Mouse (Mus musculus): ENCODE data around the gene Tex22. TPM values are rescaled to one million over a fixed set of nuclear protein-coding genes. Genes with fewer than 3 reads are reported as not detected.

Tex22 gene
- total RNA-seq, 2 experiments from 2014 or later: 0.27 TPM; not detected in 1

GRCm38 (mm10) chr12:113051628-113052403 is 22.5 kb upstream of the Tex22 start:
- no peak for DNase-seq
- intact Hi-C loops (cut with DNase I): no loop called here

- DNase-seq: no peak
- intact Hi-C loops (cut with DNase I): no loop called here
Observed at GRCm38 (mm10) chr12:113056089-113056488, 18.2 kb upstream of the Tex22 start.

- intact Hi-C loops (cut with DNase I): no loop called here
- no peak for DNase-seq
Observed at GRCm38 (mm10) chr12:113060178-113060577, 14.1 kb upstream of the Tex22 start.

GRCm38 (mm10) chr12:113061606-113062005 is 12.7 kb upstream of the Tex22 start:
- intact Hi-C loops (cut with DNase I): no loop called here
- DNase-seq: no peak

GRCm38 (mm10) chr12:113062201-113062600 is 12.1 kb upstream of the Tex22 start:
- DNase-seq: no peak
- intact Hi-C loops (cut with DNase I): no loop called here

GRCm38 (mm10) chr12:113063700-113064099 is 10.6 kb upstream of the Tex22 start:
- no peak for DNase-seq
- intact Hi-C loops (cut with DNase I): no loop called here

- intact Hi-C loops (cut with DNase I): no loop called here
- no peak for DNase-seq
Observed at GRCm38 (mm10) chr12:113068002-113068401, 6.3 kb upstream of the Tex22 start.

- DNase-seq: no peak
- intact Hi-C loops (cut with DNase I): no loop called here
Observed at GRCm38 (mm10) chr12:113069389-113069788, 4.9 kb upstream of the Tex22 start.

- no peak for DNase-seq
- intact Hi-C loops (cut with DNase I): loop anchor here (10.0 kb wide), 1 partner anchor 197 kb away; no protein-coding TSS in a partner anchor
Observed at GRCm38 (mm10) chr12:113071321-113071720, 3.0 kb upstream of the Tex22 start.

GRCm38 (mm10) chr12:113071827-113072226 is 2.5 kb upstream of the Tex22 start:
- intact Hi-C loops (cut with DNase I): loop anchor here (10.0 kb wide), 1 partner anchor 197 kb away; no protein-coding TSS in a partner anchor

GRCm38 (mm10) chr12:113073420-113074328 is 628 bp upstream of the Tex22 start:
- DNase-seq: peak in 1 of 2 experiments; percentile 41
- intact Hi-C loops (cut with DNase I): loop anchor here (2.0 to 10.0 kb wide), 3 partner anchors 59 to 199 kb away; partner anchors contain the start of gene Pacs2

More at GRCm38 (mm10) chr12:113071827-113072226, 2.5 kb upstream of the Tex22 start:
- no peak for DNase-seq

GRCm38 (mm10) chr12:113075063-113075454 is 757 bp downstream of the Tex22 start:
- peak; percentile 86 to 90 for DNase-seq
- intact Hi-C loops (cut with DNase I): loop anchor here (2.0 to 10.0 kb wide), 3 partner anchors 60 to 200 kb away; partner anchors contain the start of gene Pacs2

- intact Hi-C loops (cut with DNase I): loop anchor here (2.0 to 10.0 kb wide), 3 partner anchors 61 to 201 kb away; partner anchors contain the start of gene Pacs2
- DNase-seq: no peak
Observed at GRCm38 (mm10) chr12:113075486-113075885, 1.2 kb downstream of the Tex22 start.

- intact Hi-C loops (cut with DNase I): no loop called here
- no peak for DNase-seq
Observed at GRCm38 (mm10) chr12:113087276-113087675, 13.0 kb downstream of the Tex22 start.

GRCm38 (mm10) chr12:113088026-113088425 is 13.7 kb downstream of the Tex22 start:
- DNase-seq: no peak
- intact Hi-C loops (cut with DNase I): no loop called here

GRCm38 (mm10) chr12:113089107-113089506 is 14.8 kb downstream of the Tex22 start:
- intact Hi-C loops (cut with DNase I): no loop called here
- no peak for DNase-seq

- intact Hi-C loops (cut with DNase I): no loop called here
- DNase-seq: no peak
Observed at GRCm38 (mm10) chr12:113090053-113090452, 15.8 kb downstream of the Tex22 start.

GRCm38 (mm10) chr12:113097040-113097439 is 22.7 kb downstream of the Tex22 start:
- no peak for DNase-seq
- intact Hi-C loops (cut with DNase I): no loop called here

- DNase-seq: peak; percentile 70 to 78
- intact Hi-C loops (cut with DNase I): no loop called here
Observed at GRCm38 (mm10) chr12:113097749-113098281, 23.5 kb downstream of the Tex22 start, which contains the start of gene Mta1. Gene Mta1 (plus strand): TSS chr12:113098278.

GRCm38 (mm10) chr12:113098530-113099151 is 24.3 kb downstream of the Tex22 start:
- peak; percentile 30 to 48 for DNase-seq
- intact Hi-C loops (cut with DNase I): no loop called here

All from heart, postnatal 14 days (tissue).